Mouse (Mus musculus): ENCODE results near the gene Eef1a1. TPM values are rescaled to one million over a fixed set of nuclear protein-coding genes. Genes with fewer than 3 reads are reported as not detected.
"Not testable (repeated sequence)": the region's sequence is repeated elsewhere in the genome, so short reads cannot be mapped to it uniquely, and the experiment has no call there.

Eef1a1 gene
- polyA plus RNA-seq, 1 experiment from 2014 or later: 4,522 TPM

DNA sequence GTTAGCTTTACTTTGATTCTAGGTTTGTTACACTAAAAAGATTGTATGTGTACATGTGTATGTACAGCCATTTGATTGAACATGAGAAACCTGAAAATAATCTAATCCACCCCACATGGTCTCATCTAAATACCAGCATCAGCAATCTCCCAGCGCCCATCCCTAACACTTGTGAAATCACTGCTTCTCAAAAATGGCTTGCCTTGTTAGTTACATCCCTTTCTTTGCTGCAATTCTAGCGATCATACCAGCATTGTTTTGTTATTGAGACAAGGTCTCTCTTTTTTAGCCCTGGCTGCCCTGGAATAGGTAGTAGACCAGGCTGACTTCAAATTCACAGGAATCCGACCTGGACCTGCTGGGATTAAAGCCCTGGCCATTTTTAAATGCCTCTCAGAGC lies 6.6 kb downstream of the Eef1a1 start:
- DNase-seq (ENCODE audit: low spot score) (no peak), ATAC-seq (replicated peaks; ENCODE audit: low FRiP score) (no peak)

DNA sequence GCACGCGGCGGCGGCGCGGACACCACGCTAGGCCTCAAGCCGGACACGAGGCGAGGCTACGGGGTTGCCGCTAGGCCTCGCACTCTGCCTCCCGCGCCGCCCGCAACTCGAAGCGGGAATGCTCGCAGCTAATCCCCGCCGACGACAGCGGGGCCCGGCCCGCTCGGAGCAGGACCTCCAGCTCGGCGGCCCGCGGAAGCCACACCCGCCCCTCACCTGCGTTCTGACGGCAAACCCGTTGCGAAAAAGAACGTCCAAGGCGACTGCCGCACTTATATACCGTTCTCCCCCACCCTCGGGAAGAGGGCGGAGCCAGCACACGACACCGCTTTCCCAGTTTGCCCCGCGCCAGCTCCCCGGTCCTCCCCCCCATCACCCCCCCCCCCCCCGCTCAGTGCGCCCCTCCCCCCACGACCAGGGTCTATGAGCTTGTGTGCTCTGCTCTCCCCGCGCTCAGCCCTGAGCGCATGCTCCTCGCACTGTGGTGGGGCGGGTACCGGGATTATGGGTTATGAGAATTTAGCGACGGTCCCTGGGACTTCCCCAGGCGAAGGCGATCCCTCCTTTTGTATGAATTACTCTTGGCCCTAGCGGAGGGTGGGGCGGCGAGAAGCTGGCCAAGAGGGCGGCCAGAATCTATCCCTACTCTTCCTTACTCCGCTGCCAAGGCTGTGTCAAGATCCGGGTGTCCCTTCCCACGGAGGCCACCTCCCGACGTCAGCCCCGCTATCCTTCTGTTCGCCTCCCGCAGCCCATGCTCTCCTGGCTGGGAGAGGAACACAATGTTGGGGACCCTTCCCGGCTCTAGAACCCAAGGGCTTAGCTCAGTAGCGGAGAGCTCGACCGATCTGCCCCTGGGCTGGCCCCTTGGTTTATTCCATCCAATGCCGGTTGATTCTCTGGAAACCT lies 7.3 kb downstream of the Eef1a1 start:
- WGBS: under 1% methylated on average over 72 of the region's 77 CpGs
- peak; percentile 98 for ATAC-seq (replicated peaks; ENCODE audit: low FRiP score)
- Histone ChIP-seq H3K36me3 (ENCODE audit: control insufficient read depth, insufficient read depth, low read length) (peaks cover 6% of the 10 kb centered on the region; the same call in 1 of the 2 replicates), H3K9me3 (ENCODE audit: control insufficient read depth, low read length) (no peaks in the 10 kb centered on the region), H3K9ac (ENCODE audit: low read length) (peak overlapping the region; percentile 100), H3K4me3 (ENCODE audit: low read depth, low read length) (peak overlapping the region; percentile 99), H3K4me1 (replicated peaks; ENCODE audit: control insufficient read depth, insufficient read depth, low read length) (peaks cover 4% of the 10 kb centered on the region; the same call in 1 of the 2 replicates), H3K27me3 (ENCODE audit: control insufficient read depth, insufficient read depth, low read length) (no peaks in the 10 kb centered on the region), H3K27ac (ENCODE audit: low read depth, low read length) (peak overlapping the region; percentile 99), H3K4me2 (ENCODE audit: low read depth, low read length, severe bottlenecking) (peak overlapping the region; percentile 59)
- peak; percentile 99 for DNase-seq (ENCODE audit: low spot score)

More for the DNA sequence above, 6.6 kb downstream of the Eef1a1 start:
- H3K9me3 ChIP-seq (ENCODE audit: control insufficient read depth, low read length): no peaks in the 10 kb centered on the region
- peak overlapping the region; percentile 99 for H3K27ac ChIP-seq (ENCODE audit: low read depth, low read length)
- H3K4me3 ChIP-seq (ENCODE audit: low read depth, low read length): peak overlapping the region; percentile 99
- peaks cover 4% of the 10 kb centered on the region; the same call in 1 of the 2 replicates for H3K4me1 ChIP-seq (replicated peaks; ENCODE audit: control insufficient read depth, insufficient read depth, low read length)
- H3K9ac ChIP-seq (ENCODE audit: low read length): peak overlapping the region; percentile 92
- peaks cover 6% of the 10 kb centered on the region; the same call in 1 of the 2 replicates for H3K36me3 ChIP-seq (ENCODE audit: control insufficient read depth, insufficient read depth, low read length)
- H3K27me3 ChIP-seq (ENCODE audit: control insufficient read depth, insufficient read depth, low read length): no peaks in the 10 kb centered on the region
- peak overlapping the region; percentile 51 for H3K4me2 ChIP-seq (ENCODE audit: low read depth, low read length, severe bottlenecking)
- 5% methylated on average over 3 of the region's 3 CpGs for WGBS

DNA sequence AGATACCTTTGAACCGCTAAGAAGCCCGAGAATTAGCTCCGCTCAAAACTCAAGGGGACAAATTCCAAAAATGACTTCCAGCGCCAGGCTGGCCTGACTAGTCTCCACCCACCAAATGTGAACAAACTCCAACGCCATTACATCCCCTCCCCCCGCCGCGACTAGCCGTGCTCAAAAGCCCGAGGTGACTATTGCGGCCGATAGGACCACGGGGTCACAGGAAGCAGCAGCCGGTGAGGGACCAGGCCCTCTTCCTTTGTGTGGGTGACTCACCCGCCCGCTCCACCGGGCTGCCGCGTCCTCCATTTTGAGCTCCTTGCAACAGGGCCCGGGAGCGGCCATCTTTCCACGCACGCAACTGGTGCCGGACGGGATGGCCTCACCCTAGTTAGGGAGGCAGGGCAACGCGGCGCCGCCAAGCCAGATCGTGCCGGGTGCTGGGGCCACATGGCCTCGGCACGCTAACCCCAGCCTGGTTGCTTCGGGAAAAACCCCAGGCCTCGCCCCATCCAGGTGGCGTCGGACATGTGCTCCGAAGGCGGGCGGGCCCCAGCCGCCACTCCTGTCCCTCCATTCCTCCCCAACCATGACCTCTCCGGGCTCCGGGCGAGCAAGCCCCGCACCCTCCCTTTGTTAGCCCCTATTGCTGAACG lies 8.1 kb downstream of the Eef1a1 start:
- DNase-seq (ENCODE audit: low spot score): peak; percentile 88
- H3K27ac ChIP-seq (ENCODE audit: low read depth, low read length): peak overlapping the region; percentile 93
- peak overlapping the region; percentile 100 for H3K9ac ChIP-seq (ENCODE audit: low read length)
- H3K9me3 ChIP-seq (ENCODE audit: control insufficient read depth, low read length): no peaks in the 10 kb centered on the region
- H3K4me3 ChIP-seq (ENCODE audit: low read depth, low read length): peak overlapping the region; percentile 99
- peaks cover 4% of the 10 kb centered on the region; the same call in 1 of the 2 replicates for H3K4me1 ChIP-seq (replicated peaks; ENCODE audit: control insufficient read depth, insufficient read depth, low read length)
- no peaks in the 10 kb centered on the region for H3K27me3 ChIP-seq (ENCODE audit: control insufficient read depth, insufficient read depth, low read length)
- ATAC-seq (replicated peaks; ENCODE audit: low FRiP score): peak; percentile 22
- WGBS: 0% methylated on average over 46 of the region's 46 CpGs
- H3K36me3 ChIP-seq (ENCODE audit: control insufficient read depth, insufficient read depth, low read length): peaks cover 6% of the 10 kb centered on the region; the same call in 1 of the 2 replicates
- H3K4me2 ChIP-seq (ENCODE audit: low read depth, low read length, severe bottlenecking): peak overlapping the region; percentile 59

DNA sequence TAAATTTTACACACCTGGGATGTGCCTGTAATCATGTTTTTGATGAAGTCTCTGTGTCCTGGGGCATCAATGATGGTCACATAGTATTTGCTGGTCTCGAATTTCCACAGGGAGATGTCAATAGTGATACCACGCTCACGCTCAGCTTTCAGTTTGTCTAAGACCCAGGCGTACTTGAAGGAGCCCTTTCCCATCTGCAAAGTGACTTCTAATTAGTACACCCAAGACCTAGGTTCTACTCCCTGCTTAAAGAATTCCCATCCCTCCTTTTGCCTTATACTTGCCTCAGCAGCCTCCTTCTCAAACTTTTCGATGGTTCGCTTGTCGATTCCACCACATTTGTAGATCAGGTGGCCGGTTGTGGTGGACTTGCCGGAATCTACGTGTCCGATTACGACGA lies 8.7 kb downstream of the Eef1a1 start:
- under 1% methylated on average over 13 of the region's 13 CpGs for WGBS
- peak overlapping the region; percentile 93 for H3K27ac ChIP-seq (ENCODE audit: low read depth, low read length)
- not testable (repeated sequence) for H3K4me1 ChIP-seq (replicated peaks; ENCODE audit: control insufficient read depth, insufficient read depth, low read length); H3K36me3 ChIP-seq (ENCODE audit: control insufficient read depth, insufficient read depth, low read length); ATAC-seq (replicated peaks; ENCODE audit: low FRiP score); H3K9me3 ChIP-seq (ENCODE audit: control insufficient read depth, low read length); DNase-seq (ENCODE audit: low spot score); H3K27me3 ChIP-seq (ENCODE audit: control insufficient read depth, insufficient read depth, low read length)
- peak overlapping the region; percentile 100 for H3K9ac ChIP-seq (ENCODE audit: low read length)
- peak overlapping the region; percentile 99 for H3K4me3 ChIP-seq (ENCODE audit: low read depth, low read length)
- peak overlapping the region; percentile 59 for H3K4me2 ChIP-seq (ENCODE audit: low read depth, low read length, severe bottlenecking)

DNA sequence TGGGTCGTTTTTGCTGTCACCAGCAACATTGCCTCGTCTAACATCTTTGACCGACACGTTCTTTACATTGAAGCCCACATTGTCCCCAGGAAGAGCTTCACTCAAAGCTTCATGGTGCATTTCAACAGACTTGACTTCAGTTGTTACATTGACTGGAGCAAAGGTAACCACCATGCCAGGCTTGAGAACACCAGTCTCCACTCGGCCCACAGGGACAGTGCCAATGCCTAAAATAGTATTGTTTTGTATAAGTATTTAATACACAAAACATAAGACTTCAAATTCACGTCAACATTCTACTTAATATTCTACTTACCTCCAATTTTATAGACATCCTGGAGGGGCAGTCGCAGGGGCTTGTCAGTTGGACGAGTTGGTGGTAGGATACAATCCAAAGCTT lies 9.6 kb downstream of the Eef1a1 start:
- 31% methylated on average over 8 of the region's 8 CpGs for WGBS

GRCm38 (mm10) chr9:78478009-78478605 lies 10.8 kb downstream of the Eef1a1 start:
- H3K36me3 ChIP-seq (ENCODE audit: control insufficient read depth, insufficient read depth, low read length); H3K4me1 ChIP-seq (replicated peaks; ENCODE audit: control insufficient read depth, insufficient read depth, low read length); H3K4me3 ChIP-seq (ENCODE audit: low read depth, low read length); H3K9ac ChIP-seq (ENCODE audit: low read length); H3K27me3 ChIP-seq (ENCODE audit: control insufficient read depth, insufficient read depth, low read length); DNase-seq (ENCODE audit: low spot score); H3K9me3 ChIP-seq (ENCODE audit: control insufficient read depth, low read length); H3K27ac ChIP-seq (ENCODE audit: low read depth, low read length); ATAC-seq (replicated peaks; ENCODE audit: low FRiP score): not testable (repeated sequence)
- peak overlapping the region; percentile 5; the same call in 1 of the 2 replicates for H3K4me2 ChIP-seq (ENCODE audit: low read depth, low read length, severe bottlenecking)
- 57% methylated on average over 1 of the region's 1 CpGs for WGBS

More for the DNA sequence above, 9.6 kb downstream of the Eef1a1 start:
- Histone ChIP-seq H3K4me2 (ENCODE audit: low read depth, low read length, severe bottlenecking) (peak overlapping the region; percentile 59), H3K4me3 (ENCODE audit: low read depth, low read length) (peak overlapping the region; percentile 99), H3K9ac (ENCODE audit: low read length) (peak overlapping the region; percentile 53)
- not testable (repeated sequence) for DNase-seq (ENCODE audit: low spot score); ATAC-seq (replicated peaks; ENCODE audit: low FRiP score); H3K36me3 ChIP-seq (ENCODE audit: control insufficient read depth, insufficient read depth, low read length); H3K9me3 ChIP-seq (ENCODE audit: control insufficient read depth, low read length); H3K27ac ChIP-seq (ENCODE audit: low read depth, low read length); H3K27me3 ChIP-seq (ENCODE audit: control insufficient read depth, insufficient read depth, low read length); H3K4me1 ChIP-seq (replicated peaks; ENCODE audit: control insufficient read depth, insufficient read depth, low read length)

DNA sequence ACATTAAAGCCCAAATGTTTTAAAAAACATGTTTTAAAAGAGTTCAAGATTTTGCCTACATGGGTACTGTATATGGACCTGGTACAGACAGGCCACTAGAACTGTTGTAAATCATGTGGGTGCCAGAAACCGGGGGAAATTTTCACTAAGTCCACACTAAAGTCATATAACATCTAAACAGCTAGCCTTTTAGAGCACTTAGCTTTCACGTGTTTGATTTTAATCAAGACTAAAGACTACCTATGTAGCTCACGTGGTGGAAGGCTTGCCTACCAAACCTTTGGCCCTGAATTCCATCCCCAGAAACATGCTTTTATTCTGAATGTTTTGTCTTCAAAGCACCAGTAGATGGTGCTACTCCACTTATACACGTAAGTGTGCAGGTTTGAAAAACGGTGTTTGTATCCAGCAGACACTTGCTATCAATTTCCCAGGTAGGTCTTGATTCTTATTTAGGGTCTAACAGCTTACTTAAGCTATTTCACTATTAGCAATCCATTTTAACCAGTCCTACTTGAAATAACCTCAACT lies 11.9 kb downstream of the Eef1a1 start:
- Histone ChIP-seq H3K4me1 (replicated peaks; ENCODE audit: control insufficient read depth, insufficient read depth, low read length) (no peaks in the 10 kb centered on the region; the same call in 1 of the 2 replicates), H3K36me3 (ENCODE audit: control insufficient read depth, insufficient read depth, low read length) (peaks cover 6% of the 10 kb centered on the region; the same call in 1 of the 2 replicates), H3K9ac (ENCODE audit: low read length) (no peak overlapping the region), H3K4me2 (ENCODE audit: low read depth, low read length, severe bottlenecking) (no peak overlapping the region; the same call in 1 of the 2 replicates), H3K27ac (ENCODE audit: low read depth, low read length) (peak overlapping the region; percentile 46; the same call in 1 of the 2 replicates), H3K9me3 (ENCODE audit: control insufficient read depth, low read length) (no peaks in the 10 kb centered on the region), H3K27me3 (ENCODE audit: control insufficient read depth, insufficient read depth, low read length) (no peaks in the 10 kb centered on the region), H3K4me3 (ENCODE audit: low read depth, low read length) (no peak overlapping the region)
- no peak for DNase-seq (ENCODE audit: low spot score)
- WGBS: 2% methylated on average over 5 of the region's 5 CpGs
- ATAC-seq (replicated peaks; ENCODE audit: low FRiP score): no peak

- no peaks in the 10 kb centered on the region; the same call in 1 of the 2 replicates for H3K4me1 ChIP-seq (replicated peaks; ENCODE audit: control insufficient read depth, insufficient read depth, low read length)
- no peak overlapping the region for H3K9ac ChIP-seq (ENCODE audit: low read length)
- WGBS: 5% methylated on average over 1 of the region's 1 CpGs
- H3K9me3 ChIP-seq (ENCODE audit: control insufficient read depth, low read length): no peaks in the 10 kb centered on the region
- H3K27ac ChIP-seq (ENCODE audit: low read depth, low read length): 0 out of 2 replicates have a peak overlapping the region, but pooled peaks have one; percentile 46
- H3K36me3 ChIP-seq (ENCODE audit: control insufficient read depth, insufficient read depth, low read length): peaks cover 6% of the 10 kb centered on the region; the same call in 1 of the 2 replicates
- no peak overlapping the region for H3K4me2 ChIP-seq (ENCODE audit: low read depth, low read length, severe bottlenecking)
- DNase-seq (ENCODE audit: low spot score) (peak; percentile 59), ATAC-seq (replicated peaks; ENCODE audit: low FRiP score) (peak; percentile 25)
- H3K4me3 ChIP-seq (ENCODE audit: low read depth, low read length): no peak overlapping the region
- no peaks in the 10 kb centered on the region for H3K27me3 ChIP-seq (ENCODE audit: control insufficient read depth, insufficient read depth, low read length)
Observed at GRCm38 (mm10) chr9:78476531-78477020, 12.4 kb downstream of the Eef1a1 start.
